ENCODE assay signal across 11 mouse cellular contexts in the genomic region with DNA sequence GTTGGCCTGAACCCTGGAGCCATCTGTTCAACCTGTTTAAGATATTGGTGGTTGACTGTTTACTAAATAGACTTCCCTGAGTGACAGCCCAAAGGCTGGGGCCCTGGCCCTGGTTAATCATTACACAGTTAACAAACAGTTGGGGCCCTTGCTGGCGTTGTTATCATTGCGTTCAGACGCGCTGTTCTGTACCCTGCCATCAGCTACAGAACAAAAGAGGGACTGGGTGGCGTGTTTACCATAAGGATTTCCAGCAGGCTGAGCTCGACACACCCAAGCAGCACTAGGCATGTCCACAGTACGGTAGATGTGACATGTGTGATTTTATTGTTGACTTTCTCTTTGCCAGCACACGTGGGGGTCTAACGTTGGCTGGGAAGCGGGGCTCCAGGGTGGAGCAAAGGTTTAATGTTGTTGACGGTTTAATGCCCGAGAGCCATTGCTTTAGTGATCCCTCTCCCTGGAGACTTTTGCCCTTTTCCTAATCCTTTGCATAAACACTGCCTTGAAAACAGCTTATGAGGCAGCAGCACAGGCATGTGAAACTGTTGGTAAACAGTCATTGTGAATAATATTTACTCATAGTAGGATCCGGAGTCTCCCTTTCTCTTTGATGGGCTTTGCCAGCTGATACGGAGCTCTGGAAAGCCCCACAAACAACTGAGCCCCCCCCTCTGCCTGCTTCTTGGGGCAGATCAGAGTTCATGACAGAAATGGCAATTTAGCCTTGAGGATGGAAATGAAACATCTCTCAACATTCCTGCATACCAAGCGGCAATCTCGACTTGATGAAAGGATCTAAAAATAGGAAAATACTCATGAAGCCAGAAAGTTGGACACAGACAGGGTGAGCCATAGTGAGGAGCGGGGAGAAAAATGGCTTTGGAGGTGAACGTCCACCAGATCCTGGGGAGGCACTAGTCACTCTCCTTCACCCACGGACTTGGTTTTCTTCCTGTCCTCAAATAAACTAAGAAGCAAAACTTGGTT.
DNase-seq lines count a peak whose midpoint lies in the region; ATAC-seq and TF ChIP-seq lines count a peak whose summit lies in the region.
"Had no signal": no experiment of that assay in that cellular context is flagged by ENCODE, and none has a peak within 500 bp of the region (broad histone marks: within the 10 kb centered on the region; RNA-seq: fewer than 3 reads in every experiment).

No protein-coding gene starts in this region.

- ATAC-seq in hindbrain, embryonic 14.5 days (ENCODE audit: low FRiP score) = no peak
- ATAC-seq in hindbrain, embryonic 16.5 days = no peak
- peak; percentile 88 for ATAC-seq in intestine, postnatal 0 days
- ATAC-seq in liver, embryonic 15.5 days (ENCODE audit: insufficient read depth) = peak; percentile 91
- peak; percentile 96 for ATAC-seq in stomach, embryonic 15.5 days (ENCODE audit: insufficient read depth, low FRiP score, low read depth)
- ATAC-seq in neural tube, embryonic 15.5 days (ENCODE audit: low FRiP score) = no peak

- intact Hi-C loops in left cerebral cortex, adult 2 months (cut with DNase I) = no loop called here

- peaks cover 4% of the 10 kb centered on the region; the same call in 1 of the 2 replicates for H3K4me1 ChIP-seq in hindbrain, embryonic 14.5 days (replicated peaks; ENCODE audit: control insufficient read depth, insufficient read depth, low read length)
- no peaks in the 10 kb centered on the region for H3K4me1 ChIP-seq in hindbrain, embryonic 16.5 days (ENCODE audit: control insufficient read depth, insufficient read depth, low read depth, low read length)
- H3K4me1 ChIP-seq in intestine, postnatal 0 days (replicated peaks; ENCODE audit: control insufficient read depth, insufficient read depth, low read length) = 0 out of 2 replicates have a peak, but pooled peaks cover 3% of the 10 kb centered on the region
- peaks cover 39% of the 10 kb centered on the region for H3K4me1 ChIP-seq in liver, embryonic 15.5 days (replicated peaks)
- peaks cover 18% of the 10 kb centered on the region; the same call in 1 of the 2 replicates for H3K4me1 ChIP-seq in stomach, embryonic 15.5 days
- H3K4me1 ChIP-seq in neural tube, embryonic 15.5 days = peaks cover 7% of the 10 kb centered on the region; the same call in 1 of the 2 replicates

- no peaks in the 10 kb centered on the region for H3K36me3 ChIP-seq in hindbrain, embryonic 14.5 days (replicated peaks; ENCODE audit: control insufficient read depth, insufficient read depth)
- no peaks in the 10 kb centered on the region for H3K36me3 ChIP-seq in hindbrain, embryonic 16.5 days (ENCODE audit: control insufficient read depth, insufficient read depth, low read length)
- H3K36me3 ChIP-seq in intestine, postnatal 0 days (ENCODE audit: control insufficient read depth, insufficient read depth) = no peaks in the 10 kb centered on the region
- no peaks in the 10 kb centered on the region for H3K36me3 ChIP-seq in liver, embryonic 15.5 days (replicated peaks)
- H3K36me3 ChIP-seq in stomach, embryonic 15.5 days = no peaks in the 10 kb centered on the region
- no peaks in the 10 kb centered on the region for H3K36me3 ChIP-seq in neural tube, embryonic 15.5 days
- H3K36me3 ChIP-seq: embryonic facial prominence, embryonic 13.5 days; neural tube, embryonic 13.5 days had no signal

- H3K9ac ChIP-seq in hindbrain, embryonic 14.5 days = no peak overlapping the region
- no peak overlapping the region for H3K9ac ChIP-seq in hindbrain, embryonic 16.5 days (ENCODE audit: low read depth, low read length)
- no peak overlapping the region for H3K9ac ChIP-seq in intestine, postnatal 0 days (ENCODE audit: low read depth, low read length)
- H3K9ac ChIP-seq in liver, embryonic 15.5 days = no peak overlapping the region
- H3K9ac ChIP-seq in stomach, embryonic 15.5 days = no peak overlapping the region
- H3K9ac ChIP-seq in neural tube, embryonic 15.5 days (replicated peaks) = no peak overlapping the region
- H3K9ac ChIP-seq: embryonic facial prominence, embryonic 13.5 days; neural tube, embryonic 13.5 days had no signal

- no peak for DNase-seq in hindbrain, embryonic 14.5 days (ENCODE audit: low spot score)
- no peak for DNase-seq in left cerebral cortex, adult 2 months (ENCODE audit: extremely low spot score in 1 of 2, low spot score in 2 of 2)
- no peak for DNase-seq in cerebellum, adult 8-10 months

- H3K27ac ChIP-seq in hindbrain, embryonic 14.5 days = no peak overlapping the region
- no peak overlapping the region for H3K27ac ChIP-seq in hindbrain, embryonic 16.5 days (ENCODE audit: low read depth, low read length)
- no peak overlapping the region for H3K27ac ChIP-seq in intestine, postnatal 0 days (ENCODE audit: low read depth, low read length)
- peak overlapping the region; percentile 81 for H3K27ac ChIP-seq in liver, embryonic 15.5 days (replicated peaks)
- H3K27ac ChIP-seq in stomach, embryonic 15.5 days = peak overlapping the region; percentile 84
- H3K27ac ChIP-seq in neural tube, embryonic 15.5 days (replicated peaks) = no peak overlapping the region
- H3K27ac ChIP-seq in left cerebral cortex, adult 2 months = no peak overlapping the region
- H3K27ac ChIP-seq: embryonic facial prominence, embryonic 13.5 days; layer of hippocampus, adult 2 months; neural tube, embryonic 13.5 days had no signal

- peaks cover under 1% of the 10 kb centered on the region; the same call in 1 of the 2 replicates for H3K9me3 ChIP-seq in hindbrain, embryonic 14.5 days (ENCODE audit: control insufficient read depth, low read length)
- H3K9me3 ChIP-seq in hindbrain, embryonic 16.5 days (ENCODE audit: control insufficient read depth, low read length) = no peaks in the 10 kb centered on the region
- no peaks in the 10 kb centered on the region for H3K9me3 ChIP-seq in intestine, postnatal 0 days (ENCODE audit: control insufficient read depth)
- no peaks in the 10 kb centered on the region for H3K9me3 ChIP-seq in liver, embryonic 15.5 days (replicated peaks)
- H3K9me3 ChIP-seq in stomach, embryonic 15.5 days = no peaks in the 10 kb centered on the region
- H3K9me3 ChIP-seq in neural tube, embryonic 15.5 days (replicated peaks) = no peaks in the 10 kb centered on the region
- H3K9me3 ChIP-seq: embryonic facial prominence, embryonic 13.5 days; neural tube, embryonic 13.5 days had no signal

- TF ChIP-seq CTCF in intestine, postnatal 0 days (IDR thresholded peaks at IDR 0.05; ENCODE audit: low read depth) = no peak
- TF ChIP-seq CTCF in left cerebral cortex, adult 2 months (IDR thresholded peaks at IDR 0.05) = no peak

- no peaks in the 10 kb centered on the region for H3K27me3 ChIP-seq in hindbrain, embryonic 14.5 days (ENCODE audit: control insufficient read depth, insufficient read depth, low read length)
- H3K27me3 ChIP-seq in hindbrain, embryonic 16.5 days (replicated peaks; ENCODE audit: control insufficient read depth, insufficient read depth, low read length) = no peaks in the 10 kb centered on the region
- H3K27me3 ChIP-seq in intestine, postnatal 0 days (replicated peaks; ENCODE audit: control insufficient read depth, insufficient read depth, low read length) = no peaks in the 10 kb centered on the region
- H3K27me3 ChIP-seq in liver, embryonic 15.5 days = no peaks in the 10 kb centered on the region
- no peaks in the 10 kb centered on the region for H3K27me3 ChIP-seq in stomach, embryonic 15.5 days (replicated peaks)
- H3K27me3 ChIP-seq in neural tube, embryonic 15.5 days (replicated peaks) = no peaks in the 10 kb centered on the region
- H3K27me3 ChIP-seq: embryonic facial prominence, embryonic 13.5 days; neural tube, embryonic 13.5 days had no signal

- H3K4me3 ChIP-seq in hindbrain, embryonic 14.5 days (replicated peaks; ENCODE audit: low read length) = no peak overlapping the region
- no peak overlapping the region for H3K4me3 ChIP-seq in hindbrain, embryonic 16.5 days (ENCODE audit: low read length)
- no peak overlapping the region for H3K4me3 ChIP-seq in intestine, postnatal 0 days (ENCODE audit: low read depth, low read length)
- H3K4me3 ChIP-seq in liver, embryonic 15.5 days (replicated peaks) = peak overlapping the region; percentile 27
- H3K4me3 ChIP-seq in stomach, embryonic 15.5 days (replicated peaks) = no peak overlapping the region
- H3K4me3 ChIP-seq in neural tube, embryonic 15.5 days (replicated peaks) = no peak overlapping the region
- H3K4me3 ChIP-seq in left cerebral cortex, adult 2 months = no peak overlapping the region
- H3K4me3 ChIP-seq: embryonic facial prominence, embryonic 13.5 days; layer of hippocampus, adult 2 months; neural tube, embryonic 13.5 days had no signal

- 0 out of 2 replicates have a peak overlapping the region, but pooled peaks have one; percentile 1 for H3K4me2 ChIP-seq in hindbrain, embryonic 14.5 days (replicated peaks)
- H3K4me2 ChIP-seq in hindbrain, embryonic 16.5 days (ENCODE audit: low read length) = no peak overlapping the region
- H3K4me2 ChIP-seq in intestine, postnatal 0 days (replicated peaks; ENCODE audit: low read depth) = peak overlapping the region; percentile 54
- H3K4me2 ChIP-seq in liver, embryonic 15.5 days = peak overlapping the region; percentile 50
- H3K4me2 ChIP-seq in stomach, embryonic 15.5 days = peak overlapping the region; percentile 37
- no peak overlapping the region for H3K4me2 ChIP-seq in neural tube, embryonic 15.5 days
- H3K4me2 ChIP-seq: embryonic facial prominence, embryonic 13.5 days; neural tube, embryonic 13.5 days had no signal

- WGBS in hindbrain, embryonic 14.5 days = 46% methylated on average over 19 of the region's 19 CpGs
- WGBS in hindbrain, embryonic 16.5 days = 45% methylated on average over 19 of the region's 19 CpGs
- WGBS in intestine, postnatal 0 days = 17% methylated on average over 19 of the region's 19 CpGs
- WGBS in liver, embryonic 15.5 days (ENCODE audit: insufficient replicate concordance) = 32% methylated on average over 19 of the region's 19 CpGs
- WGBS in stomach, embryonic 15.5 days = 24% methylated on average over 19 of the region's 19 CpGs
- 41% methylated on average over 19 of the region's 19 CpGs for WGBS in neural tube, embryonic 15.5 days

Comparison
In these comparisons a context has a peak if more than half of its experiments do, and no peak if none do; other contexts are left out.
1. H3K4me2 ChIP-seq: peak in hindbrain, embryonic 14.5 days (single experiment), intestine, postnatal 0 days (single experiment), liver, embryonic 15.5 days (single experiment) and stomach, embryonic 15.5 days (single experiment); none in hindbrain, embryonic 16.5 days (single experiment) and neural tube, embryonic 15.5 days (single experiment).
2. ATAC-seq: peak in intestine, postnatal 0 days (single experiment), liver, embryonic 15.5 days (single experiment) and stomach, embryonic 15.5 days (single experiment); none in hindbrain, embryonic 14.5 days (single experiment), hindbrain, embryonic 16.5 days (single experiment) and neural tube, embryonic 15.5 days (single experiment).
3. H3K27ac ChIP-seq: peak in liver, embryonic 15.5 days (single experiment) and stomach, embryonic 15.5 days (single experiment); none in hindbrain, embryonic 14.5 days (single experiment), hindbrain, embryonic 16.5 days (single experiment), intestine, postnatal 0 days (single experiment), neural tube, embryonic 15.5 days (single experiment) and left cerebral cortex, adult 2 months (single experiment).